Mouse (Mus musculus) splenic B cell, adult 2 months (primary cell): ENCODE measurements around the gene Gm20388.
"Not testable (repeated sequence)": the region's sequence is repeated elsewhere in the genome, so short reads cannot be mapped to it uniquely, and the experiment has no call there.

Source experiments
- DNase-seq: peaks from one replicate; pipeline ENCODE4 v3.0.0-alpha.2; 2011; ENCODE audit warnings: low read depth, low spot score
- H3K27me3 ChIP-seq: 2 replicates; pipeline ENCODE4 v1.6.1; 2012; ENCODE audit warnings: mild to moderate bottlenecking, low read length, moderate library complexity, mixed read lengths; ENCODE audit not compliant: control insufficient read depth, poor library complexity, insufficient read depth, severe bottlenecking
- H3K36me3 ChIP-seq: 2 replicates; pipeline ENCODE4 v1.6.1; 2012; ENCODE audit warnings: mild to moderate bottlenecking, low read length, moderate library complexity, mixed read lengths; ENCODE audit not compliant: control insufficient read depth, poor library complexity, insufficient read depth, severe bottlenecking

The Gm20388 gene

DNA sequence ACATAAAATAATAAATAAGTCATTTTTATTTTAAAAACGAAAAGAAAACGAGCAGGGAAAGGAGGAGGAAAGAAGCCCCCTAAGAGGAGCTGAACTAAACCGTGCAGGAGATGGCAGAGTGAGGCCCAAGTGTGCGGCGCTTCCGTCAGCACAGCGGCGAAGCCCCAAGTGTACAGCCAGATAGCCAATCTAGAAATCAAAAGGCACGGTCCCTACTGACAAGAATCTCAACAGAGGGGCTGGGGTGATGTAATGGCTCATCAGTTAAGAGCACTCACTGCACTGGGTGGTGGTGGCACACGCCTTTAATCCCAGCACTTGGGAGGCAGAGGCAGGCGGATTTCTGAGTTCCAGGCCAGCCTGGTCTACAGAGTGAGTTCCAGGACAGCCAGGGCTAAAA, 3126.8 kb downstream of the Gm20388 start:
- Histone ChIP-seq H3K36me3 (no peaks in the 10 kb centered on the region), H3K27me3 (no peaks in the 10 kb centered on the region)
- no peak for DNase-seq

DNA sequence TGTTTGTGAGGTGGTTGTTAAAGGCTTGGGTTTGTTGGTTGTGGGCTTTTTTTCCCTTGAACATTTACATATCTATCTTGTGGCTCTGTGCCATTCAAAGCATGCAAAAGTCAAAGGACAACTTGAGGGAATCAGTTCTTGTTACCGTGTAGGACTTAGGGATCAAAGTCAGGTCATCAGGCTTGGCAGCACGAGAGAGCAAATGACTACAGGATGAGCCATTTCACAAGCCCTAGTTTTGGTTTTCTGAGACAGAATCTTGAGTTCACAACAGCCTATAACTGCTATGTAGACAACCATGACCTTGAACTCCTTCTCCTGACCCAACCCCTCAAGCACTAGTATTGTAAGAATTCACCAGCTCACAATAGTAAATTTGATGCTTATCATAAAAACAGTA, 3127.7 kb downstream of the Gm20388 start:
- Histone ChIP-seq H3K36me3 (no peaks in the 10 kb centered on the region), H3K27me3 (no peaks in the 10 kb centered on the region)
- DNase-seq: no peak

DNA sequence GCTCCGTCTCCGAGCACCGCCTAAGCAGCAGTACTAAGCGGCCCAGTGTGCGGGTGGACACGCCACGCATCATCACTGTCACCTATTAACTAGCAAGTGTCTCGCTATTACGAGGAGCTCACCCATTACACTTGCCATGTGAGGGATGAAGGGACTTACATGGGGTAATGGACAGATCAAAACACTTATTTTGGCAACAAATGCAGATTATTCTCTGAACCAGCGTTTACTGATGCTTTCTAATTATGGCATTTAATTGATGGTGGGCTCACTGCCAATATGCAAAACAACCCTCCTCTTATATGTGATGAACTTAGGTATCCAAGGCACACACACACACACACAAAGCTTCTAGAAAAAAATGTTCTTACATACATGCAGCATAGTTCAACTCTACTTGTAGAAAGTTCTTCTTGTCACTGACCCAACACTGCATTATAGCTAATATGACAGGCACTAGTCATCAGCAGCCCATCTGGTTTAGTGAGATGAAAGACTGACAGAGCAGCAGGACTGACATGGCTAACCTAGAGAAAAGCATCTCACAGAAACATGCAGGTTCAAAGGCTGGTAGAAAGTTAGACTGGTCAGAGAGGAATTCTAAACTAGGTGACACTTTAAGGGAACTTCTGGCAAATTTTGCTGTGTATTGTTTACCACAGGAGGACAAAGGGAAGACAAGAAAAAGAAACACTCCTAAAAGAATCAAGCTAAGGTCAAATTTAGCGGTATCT, 3128.9 kb downstream of the Gm20388 start:
- DNase-seq: no peak
- H3K27me3 ChIP-seq: no peaks in the 10 kb centered on the region

DNA sequence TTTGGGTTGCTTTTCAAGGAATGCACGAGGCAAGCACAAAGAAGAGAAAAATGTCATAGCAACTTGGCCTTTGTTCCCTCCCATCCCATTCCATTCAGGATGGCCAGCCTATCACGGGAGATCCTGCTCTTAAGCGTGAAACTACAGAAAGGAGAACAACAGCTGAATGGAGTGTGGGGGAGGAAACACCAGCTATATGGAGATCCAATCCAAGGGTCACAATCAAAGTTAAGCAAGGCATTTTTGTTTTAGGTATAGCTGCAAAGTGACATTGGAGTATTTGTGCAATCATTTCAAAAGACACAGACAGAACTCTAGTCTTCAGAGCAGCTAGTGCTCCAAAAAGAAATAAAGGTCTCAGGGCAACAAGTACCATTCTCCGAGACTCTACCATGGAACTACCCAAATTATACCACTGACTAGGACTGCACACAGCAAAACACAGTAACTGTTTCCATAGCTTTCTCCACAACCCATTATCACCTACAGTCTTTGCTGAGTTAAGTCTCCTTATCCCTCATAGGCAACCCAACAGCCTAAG, 3129.5 kb downstream of the Gm20388 start:
- no peaks in the 10 kb centered on the region for H3K27me3 ChIP-seq
- no peak for DNase-seq

More for the DNA sequence above, 3128.9 kb downstream of the Gm20388 start:
- H3K36me3 ChIP-seq: no peaks in the 10 kb centered on the region

DNA sequence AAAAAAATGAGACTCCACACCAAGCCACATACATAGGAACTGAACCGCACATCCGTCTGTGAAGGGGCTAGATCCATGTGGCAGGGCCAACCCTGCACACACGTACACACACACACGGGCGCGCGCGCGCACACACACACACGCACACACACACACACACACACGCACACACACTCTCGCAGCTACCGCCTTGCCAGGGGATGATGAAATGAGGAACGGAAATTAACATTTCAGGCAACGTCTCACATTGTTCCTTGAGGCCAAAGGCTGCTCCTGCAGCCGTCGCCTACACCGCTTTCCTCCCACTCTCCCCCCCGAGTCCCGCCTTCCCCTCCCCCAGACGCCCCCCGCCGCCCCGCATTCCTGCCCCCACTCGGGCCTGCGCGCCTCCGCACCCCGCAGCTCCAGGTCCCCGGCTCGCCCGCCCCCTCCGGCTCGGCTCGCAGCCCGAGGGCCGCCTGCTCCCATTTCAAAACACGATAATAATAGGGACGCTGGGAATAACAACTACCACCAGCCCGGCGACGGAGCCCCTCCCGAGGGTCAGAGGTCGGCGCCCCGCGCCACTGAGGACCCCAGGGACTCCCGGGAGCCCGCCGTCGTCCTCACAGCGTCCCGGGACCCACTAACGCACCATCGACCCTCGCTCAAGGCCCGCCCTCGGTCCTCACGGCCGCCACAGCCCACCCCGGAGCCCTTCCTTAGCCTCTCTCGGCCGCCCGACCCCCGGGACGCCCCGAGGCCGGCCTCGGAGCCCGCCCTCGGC, 3130.6 kb downstream of the Gm20388 start:
- Histone ChIP-seq H3K36me3 (peaks cover 2% of the 10 kb centered on the region; the same call in 1 of the 2 replicates), H3K27me3 (no peaks in the 10 kb centered on the region)
- peak; percentile 89 for DNase-seq

More for the DNA sequence above, 3129.5 kb downstream of the Gm20388 start:
- H3K36me3 ChIP-seq: no peaks in the 10 kb centered on the region

DNA sequence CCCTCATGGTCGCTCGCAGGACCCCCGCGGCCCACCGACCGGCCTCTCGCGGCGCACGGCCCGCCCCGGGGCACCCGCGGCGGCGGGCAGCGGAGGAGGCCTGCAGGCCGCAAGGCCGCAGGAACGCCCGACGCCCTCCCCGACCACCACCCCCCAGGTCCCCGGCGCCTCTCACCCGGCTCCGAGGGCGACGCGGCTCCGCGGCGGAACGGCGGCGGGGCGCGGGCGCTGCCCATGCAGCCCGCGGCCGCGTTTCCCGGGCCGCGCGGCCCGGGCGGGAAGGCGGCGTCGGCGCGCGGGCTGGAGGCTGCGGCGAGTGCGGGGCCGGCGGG, 3131.1 kb downstream of the Gm20388 start:
- no peak for DNase-seq
- Histone ChIP-seq H3K27me3 (no peaks in the 10 kb centered on the region), H3K36me3 (peaks cover 2% of the 10 kb centered on the region; the same call in 1 of the 2 replicates)

DNA sequence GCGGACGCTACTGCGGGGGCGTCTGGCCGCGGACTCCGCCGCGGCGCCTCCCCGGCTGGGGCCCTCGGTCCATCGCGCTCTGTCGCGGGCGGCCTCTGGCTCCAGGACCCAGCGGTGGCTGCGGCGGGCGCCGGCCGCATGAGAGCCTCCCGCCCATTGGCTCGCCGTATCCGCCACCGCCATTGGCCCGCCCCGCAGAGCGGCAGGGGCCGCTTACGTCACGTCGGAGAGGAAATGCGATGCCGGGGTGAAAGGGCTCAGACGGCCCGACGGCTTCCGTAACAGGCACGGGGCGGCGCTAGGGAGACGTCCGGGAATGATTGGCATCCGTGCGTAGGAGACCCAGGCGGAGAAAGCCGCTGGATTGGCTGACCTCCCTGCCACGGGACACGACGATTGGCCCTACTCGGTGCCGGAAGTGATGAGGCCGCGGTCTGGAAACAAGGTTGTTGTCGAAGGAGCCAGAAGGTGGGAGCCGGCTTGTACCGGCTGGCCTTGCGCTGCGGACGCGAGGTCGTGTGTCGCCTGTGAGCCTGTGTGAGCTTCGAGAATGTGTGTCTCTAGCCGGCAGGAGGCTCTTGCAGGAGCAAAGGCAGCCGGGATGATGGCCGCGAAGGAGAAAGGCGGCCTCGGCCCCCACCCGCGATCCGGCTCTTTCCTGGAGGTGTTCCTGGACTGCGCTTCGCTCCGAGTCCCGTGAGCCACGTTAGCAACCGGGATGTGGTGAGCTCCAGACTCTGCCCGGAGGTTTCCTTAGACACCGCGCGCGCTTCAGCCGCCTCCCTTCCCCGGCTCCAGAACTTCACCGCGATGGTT, 3131.7 kb downstream of the Gm20388 start, which contains the start of gene Ankrd11:
Gene Ankrd11 (minus strand): TSS at position 120 of the 816 bp plus-strand sequence.
- Histone ChIP-seq H3K36me3 (peaks cover 2% of the 10 kb centered on the region; the same call in 1 of the 2 replicates), H3K27me3 (no peaks in the 10 kb centered on the region)
- peak; percentile 100 for DNase-seq

DNA sequence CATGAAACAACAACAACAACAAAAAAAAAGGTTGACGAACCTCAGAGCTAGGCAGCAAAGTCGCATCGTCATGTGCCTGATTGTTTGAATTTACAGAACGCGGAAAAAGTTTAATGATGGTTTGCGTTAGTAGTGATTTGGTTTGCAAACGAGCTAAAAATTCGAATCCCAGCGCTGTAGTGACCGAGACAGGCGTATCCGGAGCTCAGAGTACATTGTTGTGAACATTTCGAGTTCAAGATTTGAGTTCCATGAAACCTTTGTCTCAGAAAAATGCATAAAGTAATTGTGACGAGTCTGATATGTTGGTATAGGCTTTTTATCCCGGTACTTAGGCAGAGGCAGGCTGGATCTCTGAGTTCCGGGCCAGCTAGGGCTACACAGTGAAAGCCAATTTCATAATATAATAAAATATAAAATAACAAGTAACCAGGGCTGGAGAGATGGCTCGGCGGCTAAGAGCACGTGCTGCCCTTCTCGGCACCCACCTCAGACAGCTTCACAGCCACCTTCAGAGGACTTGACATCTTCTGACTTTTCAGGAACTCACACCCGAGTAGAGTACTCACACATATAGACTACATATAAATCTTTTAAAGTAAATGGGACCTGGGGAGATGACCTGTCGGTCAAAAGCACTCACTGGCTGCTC, 3132.5 kb downstream of the Gm20388 start:
- DNase-seq: peak; percentile 43
- Histone ChIP-seq H3K36me3 (peaks cover 2% of the 10 kb centered on the region; the same call in 1 of the 2 replicates), H3K27me3 (no peaks in the 10 kb centered on the region)

DNA sequence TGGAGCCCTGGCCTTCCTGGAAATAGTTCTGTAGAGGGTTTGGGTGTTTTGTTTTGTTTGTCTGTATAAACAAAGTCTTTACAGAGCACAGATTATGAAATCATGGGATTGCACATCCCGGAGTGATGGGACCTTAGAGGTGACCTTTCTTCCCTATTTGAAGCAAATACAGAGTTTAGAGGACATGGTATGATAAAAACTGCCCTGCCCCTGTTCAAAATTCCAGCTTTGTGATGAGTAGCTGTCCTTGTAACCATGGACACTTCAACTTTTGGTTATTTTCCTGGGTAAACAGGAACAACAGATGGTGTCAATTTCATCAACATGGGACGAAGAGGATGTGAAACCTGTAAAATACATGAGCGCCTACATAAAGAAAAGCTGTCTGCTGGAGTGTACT, 3133.3 kb downstream of the Gm20388 start:
- DNase-seq: peak; percentile 65
- H3K36me3 ChIP-seq: peaks cover 2% of the 10 kb centered on the region; the same call in 1 of the 2 replicates
- no peaks in the 10 kb centered on the region for H3K27me3 ChIP-seq

DNA sequence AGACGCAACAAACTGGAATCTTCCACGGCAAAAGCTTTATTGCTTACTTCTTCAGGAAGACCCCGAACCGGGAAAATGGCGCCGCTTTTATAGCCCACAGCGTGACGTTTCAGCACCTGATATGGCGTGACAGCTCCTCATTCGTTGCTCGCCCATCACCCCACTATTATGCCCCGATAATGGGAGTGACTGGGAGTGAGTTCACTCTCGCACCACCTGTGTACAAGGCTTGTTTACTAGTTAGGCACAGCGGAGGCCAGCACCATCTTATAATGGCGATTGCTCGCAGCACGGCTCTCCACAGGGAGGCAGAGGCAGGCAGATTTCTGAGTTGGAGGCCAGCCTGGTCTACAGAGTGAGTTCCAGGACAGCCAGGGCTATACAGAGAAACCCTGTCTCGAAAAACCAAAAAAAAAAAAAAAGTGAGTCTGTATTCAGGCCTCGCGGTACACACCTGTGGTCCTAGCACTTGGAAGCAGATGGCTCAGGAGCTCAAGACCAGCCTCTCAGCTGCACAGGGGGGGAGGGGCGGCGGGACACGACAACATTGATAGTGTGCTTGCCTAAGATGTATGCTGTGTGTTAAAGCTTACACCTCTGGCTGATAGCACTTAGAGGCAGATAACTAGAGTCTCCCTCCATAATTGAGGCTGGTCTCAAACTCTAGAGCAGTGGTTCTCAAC, 3134.2 kb downstream of the Gm20388 start:
- not testable (repeated sequence) for DNase-seq, H3K36me3 ChIP-seq, H3K27me3 ChIP-seq

DNA sequence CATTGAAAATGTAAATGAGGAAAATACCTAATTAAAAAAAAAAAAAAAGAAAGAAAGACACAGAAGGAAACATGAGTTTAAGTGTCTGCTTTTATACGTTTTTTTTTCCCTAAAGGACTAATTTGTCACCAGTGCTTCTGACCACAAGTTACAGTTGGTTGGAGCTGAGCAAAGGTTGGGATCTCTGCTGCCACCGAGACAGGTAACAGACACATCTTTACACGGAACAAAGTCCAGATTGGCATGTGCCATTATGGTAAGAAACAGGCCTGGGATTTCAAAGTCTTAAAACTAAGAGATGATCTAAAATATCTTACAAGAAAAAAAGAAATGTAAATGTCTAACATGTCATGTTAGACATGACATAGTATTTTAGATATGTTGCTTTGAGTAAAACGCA, 3136.1 kb downstream of the Gm20388 start:
- peaks cover 2% of the 10 kb centered on the region; the same call in 1 of the 2 replicates for H3K36me3 ChIP-seq
- no peaks in the 10 kb centered on the region for H3K27me3 ChIP-seq

DNA sequence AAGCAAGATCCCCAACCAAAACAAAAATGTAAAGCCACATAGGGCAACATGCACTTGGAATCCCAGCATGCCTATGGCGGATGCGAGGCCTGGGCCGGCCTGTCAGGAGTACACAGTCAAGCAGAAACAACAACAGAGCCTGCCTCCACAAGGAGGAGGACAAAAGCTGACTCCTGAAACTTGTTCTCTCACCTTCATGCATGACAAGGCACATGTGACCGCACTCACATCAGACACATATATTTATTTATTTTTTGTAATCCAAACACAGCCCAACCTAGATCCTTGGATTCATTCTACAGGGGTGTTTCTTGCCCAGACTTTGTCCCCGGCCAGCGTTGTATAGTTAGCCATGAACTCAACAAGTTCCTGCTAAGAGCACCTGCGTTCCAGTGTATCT, 3137.2 kb downstream of the Gm20388 start:
- H3K36me3 ChIP-seq: peaks cover 2% of the 10 kb centered on the region; the same call in 1 of the 2 replicates
- DNase-seq: no peak

More for the DNA sequence above, 3136.1 kb downstream of the Gm20388 start:
- DNase-seq: no peak

DNA sequence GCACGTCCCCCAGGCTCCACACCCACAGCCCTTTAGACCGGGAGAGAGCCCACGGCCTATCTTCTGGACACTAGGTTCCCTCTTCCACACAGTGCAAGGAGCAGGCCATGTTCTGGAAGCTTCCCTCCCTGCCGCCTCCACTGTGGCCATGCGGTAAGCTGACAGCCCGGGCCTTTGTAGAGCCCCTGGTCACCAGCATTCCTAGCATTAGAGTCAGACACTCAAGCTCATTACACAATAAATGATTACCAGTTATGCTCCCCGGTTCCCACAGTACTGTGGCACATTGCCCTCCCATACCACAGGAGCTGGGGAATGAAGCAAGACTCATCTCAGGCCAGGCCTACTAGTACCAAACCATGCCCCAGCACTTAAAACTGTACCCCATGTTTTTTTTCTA, 3137.8 kb downstream of the Gm20388 start:
- H3K36me3 ChIP-seq: peaks cover 2% of the 10 kb centered on the region; the same call in 1 of the 2 replicates
- no peaks in the 10 kb centered on the region for H3K27me3 ChIP-seq
- DNase-seq: no peak

More for the DNA sequence above, 3137.2 kb downstream of the Gm20388 start:
- no peaks in the 10 kb centered on the region for H3K27me3 ChIP-seq
